Mouse (Mus musculus) monocyte, adult 5-6 weeks (primary cell): ENCODE results near the gene Sphk2. TPM values are rescaled to one million over a fixed set of nuclear protein-coding genes. Genes with fewer than 3 reads are reported as not detected.
"Not testable (repeated sequence)": the region's sequence is repeated elsewhere in the genome, so short reads cannot be mapped to it uniquely, and the experiment has no call there.

Source experiments
- ATAC-seq: fragments of 153-309, 156-312 bp; replicated peaks from 2 replicates; pipeline ENCODE4 v1.8.0; 2017; ENCODE audit warnings: mild to moderate bottlenecking; ENCODE audit not compliant: low TSS enrichment, insufficient number of reproducible peaks, severe bottlenecking, poor library complexity, low FRiP score
- total RNA-seq: library from RNA; stranded (forward); fragments of 200-1000, 200-491, 200-594 nt; gene quantifications from 3 replicates; pipeline ENCODE4 v1.2.3, GENCODE M21; 2017

Gene Sphk2
- total RNA-seq, 1 experiment from 2014 or later: 11.5 TPM

DNA sequence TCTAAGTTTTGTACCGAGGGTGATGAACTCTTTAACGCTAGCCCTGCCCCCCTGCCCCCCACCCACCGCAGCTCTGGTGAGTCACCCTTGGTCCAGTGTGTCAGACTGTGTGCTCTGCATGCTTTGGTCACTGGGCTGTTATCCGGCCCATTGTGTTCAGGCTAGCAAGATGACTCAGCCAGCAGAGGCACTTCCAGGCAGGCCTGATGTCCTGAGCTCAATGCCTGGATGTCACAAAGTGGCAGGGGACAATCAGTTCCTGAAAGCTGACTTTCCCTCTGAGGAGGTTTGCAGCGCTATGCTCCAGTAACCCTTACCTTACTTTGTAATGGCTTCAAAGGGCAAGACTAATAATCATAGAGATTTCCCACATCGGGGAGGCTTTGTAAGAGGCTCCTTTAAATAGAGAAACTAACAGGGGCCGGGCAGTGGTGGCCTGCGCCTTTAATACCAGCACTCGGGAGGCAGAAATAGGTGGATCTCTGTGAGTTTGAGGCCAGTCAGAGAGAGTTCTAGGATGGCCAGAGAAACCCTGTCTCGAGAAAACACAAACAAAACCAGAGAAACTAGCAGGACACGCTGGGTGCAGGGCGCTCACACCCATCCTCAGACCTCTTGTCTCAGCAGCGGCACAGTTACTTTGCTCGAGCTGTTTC lies 37.7 kb downstream of the Sphk2 start:
- no peak for ATAC-seq

DNA sequence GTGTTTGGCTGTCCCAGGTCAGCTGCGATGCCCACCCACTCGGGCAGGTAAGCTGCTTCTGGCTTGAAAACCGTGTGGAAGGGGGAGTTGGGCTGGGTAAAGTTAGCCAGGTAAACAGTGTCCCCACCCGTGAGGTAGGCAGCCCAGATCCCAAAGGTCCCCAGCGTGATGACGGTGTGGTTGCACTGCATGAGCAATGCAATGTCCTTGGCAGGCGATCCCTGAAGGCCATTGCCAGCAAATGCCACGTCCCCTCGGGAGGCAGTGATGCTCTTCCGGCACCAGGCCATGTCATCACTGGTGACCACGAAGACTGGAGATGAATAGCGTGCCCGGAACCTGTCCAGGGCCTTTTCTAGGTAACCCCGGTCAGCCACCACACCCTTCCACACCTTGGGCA lies 39.3 kb downstream of the Sphk2 start:
- ATAC-seq: no peak

DNA sequence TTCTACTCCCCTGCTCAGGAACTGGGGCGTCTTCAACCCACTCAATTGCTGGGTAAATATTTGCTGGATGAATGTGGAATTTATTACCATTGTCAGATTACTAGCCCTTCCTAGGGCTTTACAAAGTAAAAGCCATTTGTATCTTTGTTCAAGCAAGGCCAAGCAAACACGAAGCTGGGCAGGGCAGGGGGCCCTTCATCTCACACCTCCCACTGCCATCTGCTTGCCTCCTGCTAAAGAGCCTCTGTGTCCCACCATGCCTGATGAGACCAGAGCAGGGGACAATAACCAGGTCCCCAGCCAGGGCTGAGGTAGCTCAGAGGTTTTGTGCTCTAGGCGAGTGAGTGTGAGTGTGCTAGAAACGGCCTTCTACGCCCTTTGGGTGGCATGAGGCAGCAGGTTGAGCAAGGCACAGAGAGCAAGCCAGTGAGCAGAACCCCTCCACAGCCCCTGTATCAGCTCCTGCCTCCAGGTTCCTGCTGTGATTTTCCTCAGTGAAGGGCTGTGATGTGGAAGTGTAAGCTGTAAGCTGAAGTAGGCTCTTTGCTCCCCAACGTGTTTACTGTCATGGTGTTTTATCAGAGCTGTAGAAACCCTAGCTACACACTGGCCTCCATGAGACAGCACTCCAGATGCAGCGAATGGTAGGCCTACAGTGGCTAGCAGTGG lies 40.0 kb downstream of the Sphk2 start:
- ATAC-seq: no peak

DNA sequence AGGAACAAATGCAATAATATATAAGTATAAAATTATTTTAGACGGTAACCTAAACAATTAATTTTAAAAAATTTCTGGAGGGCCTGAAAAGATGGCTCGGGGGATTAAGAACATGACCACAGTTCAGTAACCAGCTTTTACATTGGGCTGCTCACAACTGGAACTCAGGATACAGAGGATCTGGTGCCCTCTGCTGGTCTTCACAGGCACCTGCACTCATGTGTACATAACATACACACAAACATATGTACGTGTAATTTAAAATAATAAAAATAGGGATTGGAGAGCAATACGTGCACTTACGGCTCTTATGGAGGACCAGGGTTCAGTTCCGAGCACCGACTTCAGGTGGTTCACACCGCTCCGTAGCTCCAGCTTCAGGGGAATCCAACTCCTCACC lies 48.9 kb downstream of the Sphk2 start:
- no peak for ATAC-seq

DNA sequence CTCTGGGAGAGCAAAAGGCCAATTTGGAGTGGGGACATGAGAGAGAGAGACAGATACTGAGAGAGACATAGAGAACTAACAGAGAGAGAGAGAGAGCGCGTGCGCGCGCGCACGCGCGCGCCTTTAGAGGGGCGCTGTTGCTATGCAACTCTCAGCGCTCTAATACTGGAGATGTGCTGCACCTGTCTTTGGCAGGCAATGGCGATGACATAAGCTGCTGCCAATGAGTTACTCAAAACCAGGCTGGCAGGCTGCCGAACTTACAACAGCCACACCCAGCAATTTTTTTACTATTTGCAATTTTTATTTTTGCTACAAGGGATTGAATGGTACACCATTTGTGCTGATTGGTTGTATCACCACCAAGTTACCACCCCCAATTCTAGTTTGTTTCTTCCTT lies 50.0 kb downstream of the Sphk2 start:
- no peak for ATAC-seq

DNA sequence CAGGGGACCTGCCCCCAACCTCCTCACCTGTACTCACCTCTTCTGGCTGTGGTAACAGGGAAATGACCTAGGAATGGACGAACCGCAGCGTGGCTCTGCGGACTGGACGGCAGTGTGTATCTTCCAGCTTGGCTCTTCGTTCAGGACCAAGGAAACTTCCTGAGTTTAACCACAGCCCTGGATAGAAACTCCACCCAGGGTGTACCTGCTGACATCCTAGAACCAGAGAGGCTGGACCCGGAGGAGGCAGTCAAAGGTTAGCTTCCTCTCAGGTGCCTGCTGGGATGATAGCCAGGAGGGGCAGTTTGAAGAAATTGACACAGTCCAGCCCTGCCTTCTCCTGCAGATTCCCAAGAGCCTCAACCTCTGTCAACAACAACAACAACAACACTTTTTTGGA lies 51.6 kb downstream of the Sphk2 start, which contains the start of gene Fut2:
Gene Fut2 (minus strand): TSS at position 234 of the 400 bp plus-strand sequence.
- no peak for ATAC-seq

DNA sequence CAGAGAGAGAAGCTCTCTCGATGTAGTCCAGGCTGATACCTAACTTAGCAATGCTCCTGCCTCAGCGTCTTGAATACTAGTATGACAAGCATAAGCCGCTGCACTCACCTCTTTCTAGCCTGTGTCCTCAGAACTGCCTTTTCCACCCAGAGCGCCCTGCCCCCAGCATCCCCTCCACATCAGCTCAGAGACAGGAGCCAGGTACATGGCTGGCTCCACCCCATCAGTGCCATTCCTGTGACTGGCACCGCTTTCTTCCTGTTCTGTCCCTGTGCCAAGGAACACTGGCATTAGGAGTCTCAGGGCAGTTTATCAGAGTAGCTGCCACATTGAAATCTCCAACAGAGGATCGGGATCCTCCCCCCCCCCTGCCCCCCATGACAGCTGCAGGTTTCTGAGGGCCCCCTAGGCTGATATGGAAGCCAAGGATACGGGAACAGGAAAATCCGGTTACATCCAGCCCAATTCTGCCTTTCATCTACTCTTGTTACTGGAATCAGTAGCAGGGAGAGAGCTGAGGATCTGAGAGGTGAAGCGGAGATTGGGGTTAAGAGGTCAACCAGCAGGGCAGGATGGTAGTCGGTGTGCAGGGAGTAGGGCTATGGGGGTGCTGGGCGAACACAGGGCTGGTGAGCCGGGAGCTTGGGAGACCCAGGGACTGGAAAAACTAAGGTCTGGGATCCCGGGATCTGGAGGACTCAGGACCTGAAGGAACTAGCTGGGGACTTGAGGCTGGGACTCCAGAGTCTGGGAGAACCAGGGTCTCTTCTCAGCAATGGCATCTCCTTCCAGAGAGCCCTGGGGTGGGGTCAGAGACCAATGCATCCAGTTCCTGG lies 52.3 kb downstream of the Sphk2 start:
- ATAC-seq: no peak

DNA sequence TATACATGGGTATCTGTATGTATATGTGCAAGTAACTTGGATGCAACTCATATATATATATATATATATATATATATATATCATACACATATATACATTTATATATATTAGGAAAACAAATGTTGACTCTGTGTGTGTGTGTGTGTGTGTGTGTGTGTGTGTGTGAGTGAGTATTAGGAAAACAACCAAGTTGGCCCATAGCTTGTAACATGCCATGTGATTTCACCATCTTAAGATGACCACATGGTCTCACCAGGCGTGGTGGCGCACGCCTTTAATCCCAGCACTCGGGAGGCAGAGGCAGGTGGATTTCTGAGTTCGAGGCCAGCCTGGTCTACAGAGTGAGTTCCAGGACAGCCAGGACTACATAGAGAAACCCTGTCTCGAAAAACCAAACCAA lies 56.1 kb downstream of the Sphk2 start:
- not testable (repeated sequence) for ATAC-seq

DNA sequence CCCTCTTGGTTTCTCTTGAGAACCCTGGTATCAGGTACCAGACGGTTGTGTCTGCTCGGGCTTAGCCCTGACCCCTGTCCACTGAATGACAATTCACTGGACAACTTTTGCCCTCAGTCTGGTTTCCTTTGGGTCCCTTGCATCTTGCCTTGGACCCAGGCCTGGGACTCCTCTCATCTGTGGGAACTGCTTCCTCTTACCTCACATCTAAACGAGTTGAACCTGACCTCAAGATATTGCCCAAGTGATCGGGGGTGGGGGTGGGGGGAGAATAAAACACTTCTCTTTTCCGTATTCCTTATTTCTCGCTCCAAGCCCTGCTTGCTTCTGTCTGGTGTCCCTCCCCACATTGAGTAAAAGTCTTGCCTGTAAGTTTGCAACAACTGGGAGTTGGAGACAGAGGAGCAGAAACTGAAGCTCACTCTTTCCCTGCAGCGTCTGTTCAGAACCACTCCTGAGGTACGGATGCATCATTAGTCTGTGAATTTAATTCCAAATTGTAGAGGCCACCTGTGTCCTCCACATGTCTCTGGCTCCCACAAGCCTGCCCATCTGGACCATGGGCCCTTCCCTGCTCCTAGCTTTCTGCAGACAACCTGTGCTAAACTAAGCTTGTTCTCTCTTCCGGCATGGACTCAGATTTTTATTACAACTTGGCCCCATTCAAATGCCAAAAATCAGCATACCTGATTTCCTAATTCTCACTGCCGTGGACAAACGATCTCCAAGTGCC lies 56.9 kb downstream of the Sphk2 start:
- peak; percentile 91 for ATAC-seq

Other genes with a start within 250 kb of the Sphk2 start
- gene Tulp2, start 236.1 kb downstream of the Sphk2 start, total RNA-seq: 3.2 TPM in 1 of 3 replicates, not detected in the others
- not detected in 3 replicates for gene Gm45808, start 231.2 kb downstream of the Sphk2 start, total RNA-seq
- 7.0 to 8.3 TPM (median 7.5 TPM) in 3 replicates for gene Dhdh, start 229.2 kb downstream of the Sphk2 start, total RNA-seq
- gene Nucb1, start 207.6 kb downstream of the Sphk2 start, total RNA-seq: 128 to 251 TPM (median 142 TPM) in 3 replicates
- gene Ppp1r15a, start 191.7 kb downstream of the Sphk2 start, total RNA-seq: 204 to 390 TPM (median 221 TPM) in 3 replicates
- gene Plekha4, start 191.7 kb downstream of the Sphk2 start, total RNA-seq: 0.10 TPM in 1 of 3 replicates, not detected in the others
- not detected in 3 replicates for gene Hsd17b14, start 163.1 kb downstream of the Sphk2 start, total RNA-seq
- gene Bcat2, start 147.8 kb downstream of the Sphk2 start, total RNA-seq: 5.1 to 21.4 TPM (median 11.9 TPM) in 3 replicates
- gene Fgf21, start 102.5 kb downstream of the Sphk2 start, total RNA-seq: not detected in 3 replicates
- not detected in 3 replicates for gene Fut1, start 100.7 kb downstream of the Sphk2 start, total RNA-seq
- not detected in 3 replicates for gene Izumo1, start 96.2 kb downstream of the Sphk2 start, total RNA-seq
- gene Rasip1, start 90.5 kb downstream of the Sphk2 start, total RNA-seq: 0.11 to 0.48 TPM in 2 of 3 replicates, not detected in the other
- 0.19 TPM in 1 of 3 replicates, not detected in the others for gene Mamstr, start 78.0 kb downstream of the Sphk2 start, total RNA-seq
- 1.4 TPM in 1 of 3 replicates, not detected in the others for gene Fut2, start 51.6 kb downstream of the Sphk2 start, total RNA-seq
- gene Ntn5, start 34.0 kb downstream of the Sphk2 start, total RNA-seq: not detected in 3 replicates
- gene Sec1, start 23.6 kb downstream of the Sphk2 start, total RNA-seq: not detected in 3 replicates
- gene Car11, start 18.2 kb downstream of the Sphk2 start, total RNA-seq: not detected in 3 replicates
- 4.3 to 13.1 TPM (median 4.5 TPM) in 3 replicates for gene Dbp, start 12.9 kb downstream of the Sphk2 start, total RNA-seq
- gene Rpl18, start 2.5 kb downstream of the Sphk2 start, total RNA-seq: 966 to 1,078 TPM (median 1,028 TPM) in 3 replicates
- gene Fam83e, start 3.2 kb upstream of the Sphk2 start, total RNA-seq: 0.78 to 1.4 TPM in 2 of 3 replicates, not detected in the other
- gene Spaca4, start 7.8 kb upstream of the Sphk2 start, total RNA-seq: not detected in 3 replicates
- gene Lmtk3, start 65.7 kb upstream of the Sphk2 start, total RNA-seq: not detected in 3 replicates
- gene Sult2b1, start 66.7 kb upstream of the Sphk2 start, total RNA-seq: 1.3 to 7.5 TPM in 2 of 3 replicates, not detected in the other
- gene Cyth2, start 96.6 kb upstream of the Sphk2 start, total RNA-seq: 59.2 to 78.0 TPM (median 72.7 TPM) in 3 replicates
- 0.19 TPM in 1 of 3 replicates, not detected in the others for gene Kcnj14, start 106.8 kb upstream of the Sphk2 start, total RNA-seq
- 5.8 to 8.7 TPM (median 6.7 TPM) in 3 replicates for gene Grwd1, start 112.9 kb upstream of the Sphk2 start, total RNA-seq
- 28.7 to 45.8 TPM (median 45.2 TPM) in 3 replicates for gene Kdelr1, start 154.8 kb upstream of the Sphk2 start, total RNA-seq
- gene Grin2d, start 160.4 kb upstream of the Sphk2 start, total RNA-seq: 0.10 TPM in 1 of 3 replicates, not detected in the others
- not detected in 3 replicates for gene Syngr4, start 178.7 kb upstream of the Sphk2 start, total RNA-seq
- gene Tmem143, start 178.9 kb upstream of the Sphk2 start, total RNA-seq: 4.4 to 5.6 TPM (median 4.4 TPM) in 3 replicates
- gene Emp3, start 203.4 kb upstream of the Sphk2 start, total RNA-seq: 293 to 405 TPM (median 376 TPM) in 3 replicates
- gene Ccdc114, start 206.1 kb upstream of the Sphk2 start, total RNA-seq: 2.9 TPM in 2 of 3 replicates, not detected in the other